Mouse (Mus musculus): ENCODE measurements around the gene Olfr675. TPM values are rescaled to one million over a fixed set of nuclear protein-coding genes. Genes with fewer than 3 reads are reported as not detected.
"Not testable (repeated sequence)": the region's sequence is repeated elsewhere in the genome, so short reads cannot be mapped to it uniquely, and the experiment has no call there.

Olfr675 gene
- not detected in 2 replicates for polyA plus RNA-seq (2015; fragmentation: Nextera tagmentation; extraction: Ambion mirVana)

DNA sequence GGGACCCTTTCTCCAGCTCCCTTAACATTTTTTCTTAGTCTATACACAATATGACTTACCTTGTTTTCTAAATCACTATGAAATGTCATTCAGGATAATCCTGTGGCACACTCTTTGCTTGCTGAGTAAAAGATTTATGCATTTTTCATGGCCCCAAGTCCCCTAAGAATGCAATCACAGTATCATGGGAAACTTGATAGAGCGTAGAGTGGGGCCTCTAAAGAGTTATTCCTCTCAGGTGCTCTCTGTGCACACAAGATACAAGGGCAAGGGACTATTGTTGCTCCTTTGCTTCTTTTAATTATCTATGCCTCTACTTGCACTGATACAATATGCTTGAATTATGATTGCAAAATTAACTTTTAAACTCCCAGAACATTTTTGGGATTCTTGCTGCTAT, at the start of gene Olfr675:
TSS of gene Olfr675 (minus strand) at position 101 of the 400 bp plus-strand sequence.
- H3K9me3 ChIP-seq, result no peaks in the 10 kb centered on the region
- WGBS, result 69% methylated on average over 1 of the region's 1 CpGs
- no peaks in the 10 kb centered on the region for H3K4me1 ChIP-seq
- H3K4me3 ChIP-seq, result no peak within 1 kb of the TSS
- ATAC-seq (replicated peaks), result no peak
- no peak within 1 kb of the TSS for H3K27ac ChIP-seq
- H3K9ac ChIP-seq, result no peak within 1 kb of the TSS
- no peaks in the 10 kb centered on the region for H3K36me3 ChIP-seq (replicated peaks)
- no peaks in the 10 kb centered on the region for H3K27me3 ChIP-seq (replicated peaks)
- no peak within 1 kb of the TSS for H3K4me2 ChIP-seq

DNA sequence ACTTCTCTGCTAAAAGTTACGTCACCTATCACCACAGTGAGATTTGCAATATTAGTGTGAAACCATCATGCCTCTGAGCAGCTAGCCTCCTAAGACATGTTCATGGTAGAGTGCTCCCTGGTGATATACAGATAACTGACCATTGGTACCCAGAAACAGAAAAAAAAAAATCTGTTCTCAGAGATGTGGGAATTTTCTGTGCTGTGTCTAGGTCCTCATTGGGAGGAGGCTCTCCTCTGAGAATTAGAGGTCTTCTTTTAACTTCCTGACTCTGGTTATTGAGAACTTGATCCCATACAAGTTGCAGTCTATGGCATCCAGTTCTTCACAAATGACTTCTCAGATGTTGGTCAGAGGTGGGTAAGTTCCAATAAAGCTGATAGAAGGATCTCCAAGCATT, 35.9 kb upstream of the Olfr675 start, which contains the start of gene Olfr678:
TSS of gene Olfr678 (plus strand) at position 301 of the 400 bp plus-strand sequence.
- Histone ChIP-seq H3K9me3 (no peaks in the 10 kb centered on the region), H3K27ac (no peak within 1 kb of the TSS), H3K4me1 (no peaks in the 10 kb centered on the region), H3K9ac (no peak within 1 kb of the TSS), H3K36me3 (replicated peaks) (no peaks in the 10 kb centered on the region), H3K27me3 (replicated peaks) (no peaks in the 10 kb centered on the region), H3K4me2 (no peak within 1 kb of the TSS), H3K4me3 (no peak within 1 kb of the TSS)
- ATAC-seq (replicated peaks), result no peak
- WGBS, result 79% methylated on average over 1 of the region's 1 CpGs

- Histone ChIP-seq H3K27me3 (replicated peaks) (no peaks in the 10 kb centered on the region), H3K4me1 (no peaks in the 10 kb centered on the region)
These were observed 30.7 kb upstream of the Olfr675 start for GRCm38 (mm10) chr7:105058951-105059350.

GRCm38 (mm10) chr7:105033836-105034235, 5.6 kb upstream of the Olfr675 start:
- H3K4me3 ChIP-seq; H3K27me3 ChIP-seq (replicated peaks); H3K36me3 ChIP-seq (replicated peaks); H3K9me3 ChIP-seq; H3K4me1 ChIP-seq; ATAC-seq (replicated peaks); H3K9ac ChIP-seq; H3K4me2 ChIP-seq; H3K27ac ChIP-seq: not testable (repeated sequence)
- 59% methylated on average over 5 of the region's 5 CpGs for WGBS

More at GRCm38 (mm10) chr7:105058951-105059350, 30.7 kb upstream of the Olfr675 start:
- no peak overlapping the region for H3K27ac ChIP-seq
- no peak overlapping the region for H3K4me3 ChIP-seq
- H3K9me3 ChIP-seq, result no peaks in the 10 kb centered on the region
- no peak overlapping the region for H3K4me2 ChIP-seq
- no peak overlapping the region for H3K9ac ChIP-seq
- no peak for ATAC-seq (replicated peaks)
- H3K36me3 ChIP-seq (replicated peaks), result no peaks in the 10 kb centered on the region

DNA sequence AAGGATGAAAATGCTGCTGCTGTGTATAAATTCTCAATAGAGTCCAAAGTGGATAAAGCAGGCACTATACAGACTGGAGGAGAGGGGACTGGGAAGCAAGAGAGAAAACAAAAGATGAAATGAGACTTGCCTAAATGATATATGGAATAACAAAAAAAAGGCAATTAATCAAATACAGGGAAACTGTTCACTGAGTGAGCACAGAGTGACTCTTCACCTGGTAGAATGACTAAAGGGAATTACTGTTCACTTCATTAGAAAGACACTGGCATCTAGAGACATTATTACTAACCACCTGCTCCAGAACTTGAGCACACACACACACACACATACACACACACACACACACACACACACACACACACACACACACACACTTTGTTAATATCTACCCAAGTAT, 4.1 kb upstream of the Olfr675 start, which contains the start of gene Olfr676:
TSS of gene Olfr676 (plus strand) at position 301 of the 400 bp plus-strand sequence.
- Histone ChIP-seq H3K4me3 (no peak within 1 kb of the TSS), H3K27ac (no peak within 1 kb of the TSS), H3K9me3 (no peaks in the 10 kb centered on the region), H3K36me3 (replicated peaks) (no peaks in the 10 kb centered on the region), H3K27me3 (replicated peaks) (no peaks in the 10 kb centered on the region), H3K4me2 (no peak within 1 kb of the TSS), H3K4me1 (no peaks in the 10 kb centered on the region), H3K9ac (no peak within 1 kb of the TSS)
- no peak for ATAC-seq (replicated peaks)

DNA sequence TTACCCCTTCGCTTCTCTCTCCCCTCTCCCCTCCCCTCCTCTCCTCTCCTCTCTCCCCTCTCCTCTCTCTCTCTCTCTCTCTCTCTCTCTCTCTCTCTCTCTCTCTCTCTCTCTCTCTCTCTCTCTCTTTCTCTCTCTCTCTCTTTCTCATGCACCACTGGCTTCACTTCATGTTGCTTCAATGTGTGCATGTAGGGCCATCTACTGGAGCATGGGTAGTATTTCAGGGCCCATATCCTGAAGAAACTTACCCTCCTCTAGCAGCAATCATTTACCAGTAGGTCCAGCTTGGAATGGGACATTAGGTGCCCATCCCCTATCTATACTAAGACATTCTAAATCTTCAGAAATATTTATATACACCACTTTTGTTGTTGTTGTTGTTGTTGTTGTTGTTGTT, 5.7 kb downstream of the Olfr675 start:
- H3K9ac ChIP-seq, result no peak overlapping the region
- H3K36me3 ChIP-seq (replicated peaks), result no peaks in the 10 kb centered on the region
- H3K4me3 ChIP-seq, result no peak overlapping the region
- no peaks in the 10 kb centered on the region for H3K27me3 ChIP-seq (replicated peaks)
- WGBS, result 68% methylated on average over 1 of the region's 1 CpGs
- no peaks in the 10 kb centered on the region for H3K4me1 ChIP-seq
- no peak overlapping the region for H3K4me2 ChIP-seq
- no peaks in the 10 kb centered on the region for H3K9me3 ChIP-seq
- no peak overlapping the region for H3K27ac ChIP-seq
- ATAC-seq (replicated peaks), result no peak

GRCm38 (mm10) chr7:105001929-105002328, 26.3 kb downstream of the Olfr675 start, which contains the start of gene Olfr672:
Gene Olfr672 (minus strand): TSS chr7:105002029.
- no peaks in the 10 kb centered on the region for H3K27me3 ChIP-seq (replicated peaks)
- ATAC-seq (replicated peaks), result no peak
- H3K4me3 ChIP-seq, result no peak within 1 kb of the TSS
- no peak within 1 kb of the TSS for H3K27ac ChIP-seq
- no peak within 1 kb of the TSS for H3K9ac ChIP-seq
- H3K4me1 ChIP-seq, result no peaks in the 10 kb centered on the region
- H3K4me2 ChIP-seq, result no peak within 1 kb of the TSS
- no peaks in the 10 kb centered on the region for H3K9me3 ChIP-seq
- no peaks in the 10 kb centered on the region for H3K36me3 ChIP-seq (replicated peaks)

GRCm38 (mm10) chr7:104979026-104979425, 49.2 kb downstream of the Olfr675 start, which contains the start of gene Olfr671:
Gene Olfr671 (minus strand): TSS chr7:104979126.
- 66% methylated on average over 1 of the region's 1 CpGs for whole genome bisulfite sequencing
- Histone ChIP-seq H3K9ac (no peak within 1 kb of the TSS), H3K4me3 (no peak within 1 kb of the TSS), H3K36me3 (replicated peaks) (no peaks in the 10 kb centered on the region), H3K27me3 (replicated peaks) (no peaks in the 10 kb centered on the region), H3K27ac (no peak within 1 kb of the TSS), H3K9me3 (no peaks in the 10 kb centered on the region), H3K4me2 (no peak within 1 kb of the TSS), H3K4me1 (no peaks in the 10 kb centered on the region)
- ATAC-seq (replicated peaks), result no peak

GRCm38 (mm10) chr7:104972507-104972906, 55.8 kb downstream of the Olfr675 start:
- H3K4me1 ChIP-seq; H3K36me3 ChIP-seq (replicated peaks); H3K4me3 ChIP-seq; H3K27me3 ChIP-seq (replicated peaks); ATAC-seq (replicated peaks); H3K9ac ChIP-seq; H3K27ac ChIP-seq; H3K9me3 ChIP-seq; H3K4me2 ChIP-seq: not testable (repeated sequence)
- 76% methylated on average over 2 of the region's 2 CpGs for WGBS

Other genes starting within 250 kb of the Olfr675 start
- not detected in 2 replicates for gene Usp17lb, start 185.9 kb downstream of the Olfr675 start, polyA plus RNA-seq (2015; fragmentation: Nextera tagmentation; extraction: Ambion mirVana)
- not detected in 2 replicates for gene Usp17la, start 171.5 kb downstream of the Olfr675 start, polyA plus RNA-seq (2015; fragmentation: Nextera tagmentation; extraction: Ambion mirVana)
- gene Olfr665, start 150.4 kb downstream of the Olfr675 start, polyA plus RNA-seq (2015; fragmentation: Nextera tagmentation; extraction: Ambion mirVana), result not detected in 2 replicates
- not detected in 2 replicates for gene Olfr666, start 132.5 kb downstream of the Olfr675 start, polyA plus RNA-seq (2015; fragmentation: Nextera tagmentation; extraction: Ambion mirVana)
- not detected in 2 replicates for gene Olfr667, start 107.0 kb downstream of the Olfr675 start, polyA plus RNA-seq (2015; fragmentation: Nextera tagmentation; extraction: Ambion mirVana)
- gene Olfr668, start 100.4 kb downstream of the Olfr675 start, polyA plus RNA-seq (2015; fragmentation: Nextera tagmentation; extraction: Ambion mirVana), result not detected in 2 replicates
- not detected in 2 replicates for gene Olfr669, start 94.2 kb downstream of the Olfr675 start, polyA plus RNA-seq (2015; fragmentation: Nextera tagmentation; extraction: Ambion mirVana)
- gene Olfr670, start 65.8 kb downstream of the Olfr675 start, polyA plus RNA-seq (2015; fragmentation: Nextera tagmentation; extraction: Ambion mirVana), result not detected in 2 replicates
- not detected in 2 replicates for gene Olfr671, start 49.3 kb downstream of the Olfr675 start, polyA plus RNA-seq (2015; fragmentation: Nextera tagmentation; extraction: Ambion mirVana)
- not detected in 2 replicates for gene Olfr672, start 26.4 kb downstream of the Olfr675 start, polyA plus RNA-seq (2015; fragmentation: Nextera tagmentation; extraction: Ambion mirVana)
- not detected in 2 replicates for gene Olfr676, start 4.2 kb upstream of the Olfr675 start, polyA plus RNA-seq (2015; fragmentation: Nextera tagmentation; extraction: Ambion mirVana)
- not detected in 2 replicates for gene Olfr677, start 22.9 kb upstream of the Olfr675 start, polyA plus RNA-seq (2015; fragmentation: Nextera tagmentation; extraction: Ambion mirVana)
- not detected in 2 replicates for gene Olfr678, start 36.0 kb upstream of the Olfr675 start, polyA plus RNA-seq (2015; fragmentation: Nextera tagmentation; extraction: Ambion mirVana)
- gene Olfr679, start 52.7 kb upstream of the Olfr675 start, polyA plus RNA-seq (2015; fragmentation: Nextera tagmentation; extraction: Ambion mirVana), result not detected in 2 replicates
- gene Olfr680-ps1, start 64.4 kb upstream of the Olfr675 start, polyA plus RNA-seq (2015; fragmentation: Nextera tagmentation; extraction: Ambion mirVana), result not detected in 2 replicates
- gene Olfr681, start 88.4 kb upstream of the Olfr675 start, polyA plus RNA-seq (2015; fragmentation: Nextera tagmentation; extraction: Ambion mirVana), result not detected in 2 replicates
- not detected in 2 replicates for gene Olfr683, start 118.6 kb upstream of the Olfr675 start, polyA plus RNA-seq (2015; fragmentation: Nextera tagmentation; extraction: Ambion mirVana)
- not detected in 2 replicates for gene Olfr684, start 135.2 kb upstream of the Olfr675 start, polyA plus RNA-seq (2015; fragmentation: Nextera tagmentation; extraction: Ambion mirVana)
- not detected in 2 replicates for gene Olfr685, start 157.6 kb upstream of the Olfr675 start, polyA plus RNA-seq (2015; fragmentation: Nextera tagmentation; extraction: Ambion mirVana)
- not detected in 2 replicates for gene Olfr686, start 179.0 kb upstream of the Olfr675 start, polyA plus RNA-seq (2015; fragmentation: Nextera tagmentation; extraction: Ambion mirVana)